Mouse (Mus musculus) kidney, embryonic 15.5 days (tissue): ENCODE results near the gene Sfpq. TPM values are rescaled to one million over a fixed set of nuclear protein-coding genes. Genes with fewer than 3 reads are reported as not detected.

Experiments
- ATAC-seq: fragments of 200-750 bp; cut with Nextera tagmentation; replicated peaks from 2 replicates; pipeline ENCODE4 v1.8.0; 2017; ENCODE audit warnings: moderate TSS enrichment; ENCODE audit not compliant: low FRiP score
- H3K27ac ChIP-seq: fragments of 300-500 bp; sonication (generic); 2 replicates; pipeline ENCODE4 v1.5.1; 2015; ENCODE audit warnings: mild to moderate bottlenecking, inconsistent platforms
- H3K27me3 ChIP-seq: fragments of 300-500 bp; sonication (generic); 2 replicates; pipeline ENCODE4 v1.6.1; 2015; ENCODE audit warnings: inconsistent platforms
- H3K36me3 ChIP-seq: fragments of 300-500 bp; sonication (generic); 2 replicates; pipeline ENCODE4 v1.6.1; 2015; ENCODE audit warnings: inconsistent platforms
- H3K4me1 ChIP-seq: fragments of 300-500 bp; sonication (generic); 2 replicates; pipeline ENCODE4 v1.6.1; 2015; ENCODE audit warnings: inconsistent platforms
- H3K4me2 ChIP-seq: fragments of 300-500 bp; sonication (generic); 2 replicates; pipeline ENCODE4 v1.6.1; 2015; ENCODE audit warnings: moderate library complexity, mild to moderate bottlenecking, inconsistent platforms
- H3K4me3 ChIP-seq: fragments of 300-500 bp; sonication (generic); replicated peaks from 2 replicates; pipeline ENCODE4 v1.5.1; 2015; ENCODE audit warnings: mild to moderate bottlenecking, inconsistent platforms
- H3K9ac ChIP-seq: fragments of 300-500 bp; sonication (generic); 2 replicates; pipeline ENCODE4 v1.6.1; 2015; ENCODE audit warnings: mild to moderate bottlenecking, inconsistent platforms
- H3K9me3 ChIP-seq: fragments of 300-500 bp; sonication (generic); replicated peaks from 2 replicates; pipeline ENCODE4 v1.6.1; 2016; ENCODE audit warnings: inconsistent platforms
- WGBS: fragments of 180-500 bp; shearing (Covaris S2); methylation state at CpG from one replicate; pipeline ENCODE4 v1.1.7; 2015; ENCODE audit warnings: mixed read lengths; 5-methylcytosine and 5-hydroxymethylcytosine counted together
- polyA plus RNA-seq: library from polyadenylated mRNA; unstranded; fragments of >200 nt; fragmentation: Nextera tagmentation; extraction: Ambion mirVana; gene quantifications from 2 replicates; pipeline ENCODE4 v1.2.1, GENCODE M21; 2015

Gene Sfpq
- polyA plus RNA-seq, 1 experiment from 2014 or later: 88.3 TPM

DNA sequence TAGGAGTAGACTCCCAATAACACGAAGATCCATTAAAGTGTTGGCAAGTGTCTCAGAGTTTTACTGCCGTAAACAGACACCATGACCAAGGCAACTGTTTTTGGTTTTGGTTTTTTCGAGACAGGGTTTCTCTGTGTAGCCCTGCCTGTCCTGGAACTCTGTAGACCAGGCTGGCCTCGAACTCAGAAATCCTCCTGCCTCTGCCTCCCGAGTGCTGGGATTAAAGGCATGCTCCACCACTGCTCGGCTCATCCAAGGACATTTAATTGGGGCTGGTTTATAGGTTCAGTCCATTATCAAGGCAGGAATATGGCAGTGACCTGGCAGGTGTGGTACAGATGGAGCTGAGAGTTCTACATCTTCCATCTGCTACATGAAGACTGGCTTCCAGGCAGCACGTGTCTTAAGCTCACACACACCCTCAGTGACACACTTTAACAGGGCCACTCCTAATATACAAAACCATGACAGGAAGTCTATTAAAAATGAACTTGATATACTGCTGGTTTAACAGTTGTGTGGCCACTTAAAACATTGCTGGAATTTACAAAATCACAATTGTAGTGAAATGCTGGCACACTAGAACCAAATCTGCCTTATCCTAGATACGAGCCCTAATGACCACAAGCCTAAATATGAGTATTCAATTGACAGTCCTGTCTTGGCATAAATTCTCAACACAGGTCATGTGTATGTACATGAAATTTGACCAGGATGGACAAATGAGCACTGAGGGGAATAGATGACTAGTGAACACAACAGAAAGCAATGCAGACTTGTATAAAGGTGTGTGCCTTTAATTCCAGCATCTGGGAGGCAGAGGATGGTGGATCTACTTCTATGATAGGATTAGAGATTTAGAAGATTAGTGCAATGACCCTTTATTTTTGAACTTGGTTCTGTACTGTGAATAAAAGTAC, 17.0 kb downstream of the Sfpq start:
- H3K27me3 ChIP-seq: no peaks in the 10 kb centered on the region
- H3K9ac ChIP-seq: no peak overlapping the region
- 0 out of 2 replicates have a peak, but pooled peaks cover 4% of the 10 kb centered on the region for H3K4me1 ChIP-seq
- H3K36me3 ChIP-seq: peaks cover 89% of the 10 kb centered on the region
- no peak overlapping the region for H3K4me3 ChIP-seq
- H3K4me2 ChIP-seq: no peak overlapping the region
- WGBS: 84% methylated on average over 8 of the region's 8 CpGs
- no peak overlapping the region for H3K27ac ChIP-seq
- no peaks in the 10 kb centered on the region for H3K9me3 ChIP-seq
- no peak for ATAC-seq

GRCm38 (mm10) chr4:127038828-127039349, 17.8 kb downstream of the Sfpq start:
- no peaks in the 10 kb centered on the region for H3K27me3 ChIP-seq
- H3K9ac ChIP-seq: no peak overlapping the region
- H3K36me3 ChIP-seq: peaks cover 85% of the 10 kb centered on the region
- H3K4me3 ChIP-seq: no peak overlapping the region
- 92% methylated on average over 3 of the region's 3 CpGs for WGBS
- no peak overlapping the region for H3K27ac ChIP-seq
- H3K4me1 ChIP-seq: 0 out of 2 replicates have a peak, but pooled peaks cover under 1% of the 10 kb centered on the region
- H3K4me2 ChIP-seq: no peak overlapping the region
- ATAC-seq: no peak; the same call in 1 of the 2 replicates
- H3K9me3 ChIP-seq: no peaks in the 10 kb centered on the region

DNA sequence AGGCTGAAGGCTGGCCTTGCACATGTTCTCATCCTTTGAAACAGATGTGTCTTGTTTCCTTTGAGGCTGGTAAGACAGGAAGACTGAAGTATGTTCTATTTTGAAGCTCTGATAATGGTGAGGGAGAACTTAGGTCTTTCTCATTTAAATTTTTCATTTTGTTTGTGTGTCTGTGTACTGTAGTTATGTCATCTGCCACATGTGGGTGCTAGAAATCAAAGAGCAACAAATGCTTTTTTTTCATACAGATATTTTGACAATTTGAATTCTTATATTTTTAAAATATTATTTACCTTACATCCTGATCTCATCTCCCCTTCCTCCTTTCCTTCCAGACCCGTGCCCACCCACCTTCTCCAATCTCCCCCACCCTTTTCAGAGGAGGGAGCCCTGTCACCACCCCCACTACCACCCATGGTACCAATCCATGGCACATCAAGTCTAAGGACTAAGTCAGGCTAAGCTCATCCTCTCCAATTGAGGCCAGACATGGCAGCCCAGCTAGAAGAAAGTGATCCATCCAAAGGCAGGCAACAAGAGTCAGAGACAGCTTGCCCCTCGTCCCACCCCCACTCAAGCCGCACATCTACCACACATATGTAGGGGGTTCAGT, 18.9 kb downstream of the Sfpq start:
- Histone ChIP-seq H3K27ac (no peak overlapping the region), H3K4me1 (no peaks in the 10 kb centered on the region), H3K9me3 (no peaks in the 10 kb centered on the region), H3K4me3 (no peak overlapping the region), H3K27me3 (no peaks in the 10 kb centered on the region), H3K9ac (no peak overlapping the region), H3K4me2 (no peak overlapping the region), H3K36me3 (peaks cover 83% of the 10 kb centered on the region)
- ATAC-seq: 0 out of 2 replicates have a peak, but pooled peaks have one; percentile 14
- WGBS: 71% methylated on average over 3 of the region's 3 CpGs

DNA sequence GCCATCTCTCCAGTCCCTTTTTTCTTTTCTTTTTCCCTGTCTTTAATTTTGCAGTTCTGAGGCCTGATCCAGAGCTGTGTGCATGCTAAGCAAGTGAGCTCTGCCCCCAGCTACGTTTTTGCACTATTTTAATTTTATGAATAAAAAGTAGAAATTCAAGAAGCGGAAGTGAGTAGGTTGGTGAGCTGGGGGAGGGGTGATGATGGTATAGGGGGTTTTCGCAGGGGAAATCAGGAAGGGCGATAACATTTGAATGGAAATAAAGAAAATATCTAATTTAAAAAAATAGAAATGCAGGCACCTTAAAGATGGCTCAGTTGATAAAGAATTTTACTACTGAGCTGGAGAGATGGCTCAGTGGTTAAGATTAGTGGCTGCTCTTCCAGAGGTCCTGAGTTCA, 22.4 kb downstream of the Sfpq start:
- no peaks in the 10 kb centered on the region for H3K9me3 ChIP-seq
- H3K4me2 ChIP-seq: no peak overlapping the region
- no peak overlapping the region for H3K9ac ChIP-seq
- ATAC-seq: no peak
- no peaks in the 10 kb centered on the region for H3K4me1 ChIP-seq
- H3K27me3 ChIP-seq: no peaks in the 10 kb centered on the region
- peaks cover 80% of the 10 kb centered on the region for H3K36me3 ChIP-seq
- H3K27ac ChIP-seq: no peak overlapping the region
- WGBS: 83% methylated on average over 4 of the region's 4 CpGs
- H3K4me3 ChIP-seq: no peak overlapping the region

DNA sequence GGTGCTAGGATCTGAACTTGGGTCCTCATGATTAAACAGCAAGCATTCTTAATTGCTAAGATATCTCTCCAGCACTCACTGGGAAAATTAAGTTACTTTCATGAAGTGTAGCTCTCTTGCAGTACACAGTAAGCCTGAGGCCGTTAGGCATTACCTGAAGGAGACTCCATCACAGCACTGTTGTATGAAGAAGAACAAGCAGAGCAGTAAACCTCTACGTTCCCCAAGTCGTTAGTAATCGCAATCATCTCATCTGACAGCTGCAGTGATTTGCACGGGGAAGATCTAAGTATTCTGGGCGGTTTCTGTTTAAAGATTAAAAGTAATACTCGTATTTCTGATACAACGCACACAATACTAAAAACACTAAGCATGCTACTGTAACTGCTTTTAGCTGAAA, 30.0 kb downstream of the Sfpq start:
- no peak overlapping the region for H3K4me2 ChIP-seq

GRCm38 (mm10) chr4:127053071-127053470, 31.9 kb downstream of the Sfpq start:
- H3K27ac ChIP-seq: no peak overlapping the region
- H3K9me3 ChIP-seq: no peaks in the 10 kb centered on the region
- no peaks in the 10 kb centered on the region for H3K4me1 ChIP-seq
- peaks cover 77% of the 10 kb centered on the region for H3K36me3 ChIP-seq
- H3K4me2 ChIP-seq: no peak overlapping the region
- WGBS: 92% methylated on average over 5 of the region's 5 CpGs
- ATAC-seq: no peak
- no peak overlapping the region for H3K9ac ChIP-seq
- no peak overlapping the region for H3K4me3 ChIP-seq
- no peaks in the 10 kb centered on the region for H3K27me3 ChIP-seq

More for the DNA sequence above, 30.0 kb downstream of the Sfpq start:
- no peak for ATAC-seq
- H3K27ac ChIP-seq: no peak overlapping the region
- no peaks in the 10 kb centered on the region for H3K27me3 ChIP-seq
- 88% methylated on average over 8 of the region's 8 CpGs for WGBS
- H3K4me3 ChIP-seq: no peak overlapping the region
- H3K9ac ChIP-seq: no peak overlapping the region
- H3K36me3 ChIP-seq: peaks cover 80% of the 10 kb centered on the region
- H3K4me1 ChIP-seq: no peaks in the 10 kb centered on the region
- no peaks in the 10 kb centered on the region for H3K9me3 ChIP-seq

DNA sequence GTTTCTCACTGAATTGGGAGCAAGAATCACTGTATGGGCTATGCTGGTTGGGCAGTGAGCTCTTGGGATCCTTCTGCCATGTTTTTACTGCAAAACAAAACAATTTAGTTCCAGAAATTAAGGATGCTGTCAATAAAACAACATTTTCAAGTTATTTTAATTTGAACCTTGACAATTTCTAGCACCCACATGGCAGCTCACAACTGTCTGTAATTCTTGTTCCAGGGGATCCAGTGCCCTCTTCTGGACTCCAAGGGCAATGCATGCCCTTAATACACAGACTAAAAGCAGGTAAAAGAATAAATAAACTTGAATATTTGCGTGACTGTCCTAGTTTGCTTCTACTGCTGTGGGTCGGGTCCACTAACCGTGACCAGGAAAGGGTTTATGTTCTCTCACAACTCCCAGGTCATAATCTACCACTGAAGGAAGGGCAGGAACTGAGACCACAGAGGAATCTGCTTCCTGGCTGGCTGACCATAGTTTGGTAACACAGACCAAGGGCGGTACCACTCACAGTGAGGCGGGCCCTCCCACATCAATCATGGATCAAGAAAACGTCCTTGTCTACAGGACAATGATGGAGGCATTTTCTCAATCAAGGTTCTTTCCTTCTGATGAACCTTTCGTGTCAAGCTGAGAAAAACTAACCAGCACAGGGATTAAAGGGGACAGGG, 33.5 kb downstream of the Sfpq start:
- no peak overlapping the region for H3K27ac ChIP-seq
- no peaks in the 10 kb centered on the region for H3K4me1 ChIP-seq
- ATAC-seq: no peak
- no peak overlapping the region for H3K4me3 ChIP-seq
- no peaks in the 10 kb centered on the region for H3K27me3 ChIP-seq
- peaks cover 75% of the 10 kb centered on the region for H3K36me3 ChIP-seq
- no peak overlapping the region for H3K4me2 ChIP-seq
- 84% methylated on average over 7 of the region's 7 CpGs for WGBS
- no peak overlapping the region for H3K9ac ChIP-seq
- H3K9me3 ChIP-seq: no peaks in the 10 kb centered on the region

DNA sequence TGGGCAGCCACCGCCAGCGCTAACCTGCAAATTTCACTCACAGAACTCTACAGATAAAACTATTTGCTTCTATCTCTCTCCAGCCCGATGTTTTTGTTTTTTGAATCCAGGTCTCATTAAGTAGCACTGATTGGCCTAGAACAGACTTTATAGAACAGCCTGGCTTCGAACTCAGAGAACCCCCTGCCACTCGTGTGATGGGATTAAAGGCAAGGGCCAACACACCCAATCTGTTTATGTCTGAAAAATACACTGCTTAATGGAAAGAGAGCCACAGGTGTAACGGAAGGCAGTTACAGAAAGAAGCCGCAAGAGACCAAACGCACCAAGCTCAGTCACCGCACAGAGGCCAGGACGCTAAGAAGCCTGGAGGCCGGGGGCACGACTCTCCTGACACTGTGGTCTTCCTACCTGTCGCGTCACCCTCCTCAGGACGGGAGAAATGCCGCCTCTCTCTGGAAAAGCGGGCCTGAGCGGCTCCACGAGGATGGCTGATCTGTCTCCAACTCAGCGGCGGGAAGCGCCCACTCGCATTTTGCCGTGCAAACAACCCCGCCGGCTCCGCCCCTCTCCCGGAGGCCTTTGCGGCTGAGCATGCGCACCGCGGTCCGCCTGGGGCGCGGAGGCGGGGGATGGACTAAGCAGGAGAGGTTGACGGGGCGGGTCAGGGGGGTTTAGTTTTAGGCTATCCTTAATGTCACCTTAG, 39.6 kb downstream of the Sfpq start, which contains the start of gene Zmym1:
TSS of gene Zmym1 (minus strand) at position 568 of the 706 bp plus-strand sequence.
- peak within 1 kb of the TSS; percentile 77 for H3K4me2 ChIP-seq
- ATAC-seq: peak; percentile 95
- H3K9ac ChIP-seq: peak within 1 kb of the TSS; percentile 83
- no peaks in the 10 kb centered on the region for H3K27me3 ChIP-seq
- H3K9me3 ChIP-seq: no peaks in the 10 kb centered on the region
- H3K4me1 ChIP-seq: 0 out of 2 replicates have a peak, but pooled peaks cover 4% of the 10 kb centered on the region
- WGBS: under 1% methylated on average over 38 of the region's 38 CpGs
- peak within 1 kb of the TSS; percentile 77 for H3K4me3 ChIP-seq
- H3K27ac ChIP-seq: peak within 1 kb of the TSS; percentile 72
- peaks cover 26% of the 10 kb centered on the region for H3K36me3 ChIP-seq

GRCm38 (mm10) chr4:127064051-127064450, 42.9 kb downstream of the Sfpq start:
- Histone ChIP-seq H3K27ac (no peak overlapping the region), H3K4me2 (no peak overlapping the region), H3K9me3 (0 out of 2 replicates have a peak, but pooled peaks cover 3% of the 10 kb centered on the region), H3K9ac (no peak overlapping the region), H3K36me3 (0 out of 2 replicates have a peak, but pooled peaks cover 4% of the 10 kb centered on the region), H3K4me3 (no peak overlapping the region), H3K4me1 (0 out of 2 replicates have a peak, but pooled peaks cover 4% of the 10 kb centered on the region), H3K27me3 (no peaks in the 10 kb centered on the region)
- no peak for ATAC-seq
- WGBS: 41% methylated on average over 1 of the region's 1 CpGs

GRCm38 (mm10) chr4:127074915-127075314, 53.8 kb downstream of the Sfpq start:
- ATAC-seq: no peak
- Histone ChIP-seq H3K9ac (no peak overlapping the region), H3K4me2 (no peak overlapping the region), H3K4me3 (no peak overlapping the region), H3K36me3 (no peaks in the 10 kb centered on the region), H3K9me3 (no peaks in the 10 kb centered on the region), H3K4me1 (peaks cover 10% of the 10 kb centered on the region), H3K27ac (no peak overlapping the region), H3K27me3 (no peaks in the 10 kb centered on the region)
- 60% methylated on average over 1 of the region's 1 CpGs for WGBS

DNA sequence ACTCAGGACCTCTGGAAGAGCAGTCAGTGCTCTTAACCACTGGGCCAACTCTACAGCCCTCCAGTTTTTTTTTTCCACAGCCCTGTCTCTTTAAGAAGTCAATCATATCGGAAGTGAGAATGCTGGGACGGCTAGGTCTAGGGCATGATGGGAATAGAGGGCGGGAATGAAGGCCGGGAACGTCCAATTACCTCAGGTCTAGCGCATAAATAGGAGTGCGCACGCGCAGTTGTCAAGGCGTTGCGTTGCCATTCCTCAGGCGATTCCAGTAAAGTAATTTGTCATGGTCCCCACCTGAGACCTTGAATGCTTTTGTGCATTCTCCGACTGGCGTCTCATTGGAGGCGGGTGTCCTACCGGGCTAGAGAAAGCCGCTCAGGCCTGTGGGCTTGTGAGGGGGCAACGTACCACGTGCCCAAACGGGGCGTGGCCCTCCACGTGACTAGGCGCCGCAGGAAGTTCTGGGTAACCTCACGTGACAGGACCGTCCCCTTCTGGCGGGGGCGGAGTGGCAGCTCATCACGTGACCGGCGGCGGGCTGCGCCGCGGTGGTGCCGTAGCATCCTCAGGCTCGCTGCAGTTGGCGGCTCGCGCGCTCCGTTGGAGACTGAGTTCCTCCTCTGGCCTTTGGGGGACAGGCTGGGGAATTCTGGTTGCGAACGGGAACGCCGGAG, 55.9 kb downstream of the Sfpq start, which contains the start of gene Zmym6:
TSS of gene Zmym6 (plus strand) at position 509 of the 674 bp plus-strand sequence.
- H3K27ac ChIP-seq: peak within 1 kb of the TSS; percentile 95
- H3K27me3 ChIP-seq: no peaks in the 10 kb centered on the region
- no peaks in the 10 kb centered on the region for H3K9me3 ChIP-seq
- H3K4me3 ChIP-seq: peak within 1 kb of the TSS; percentile 66
- peaks cover 10% of the 10 kb centered on the region for H3K4me1 ChIP-seq
- peak within 1 kb of the TSS; percentile 79 for H3K4me2 ChIP-seq
- H3K36me3 ChIP-seq: no peaks in the 10 kb centered on the region
- peak; percentile 97 for ATAC-seq
- H3K9ac ChIP-seq: peak within 1 kb of the TSS; percentile 61
- WGBS: under 1% methylated on average over 46 of the region's 46 CpGs
